Mouse (Mus musculus) megakaryocyte, embryonic 14.5 days (primary cell): ENCODE measurements around the gene Fyn.

Experiments
- FLI1 ChIP-seq: IDR thresholded peaks from 2 replicates; pipeline ENCODE4 v1.6.1; 2012; ENCODE audit warnings: low read length, inconsistent platforms, mixed read lengths
- GATA1 ChIP-seq: IDR thresholded peaks from 3 replicates; pipeline ENCODE4 v1.6.1; 2012; ENCODE audit warnings: mixed read lengths, low read length, inconsistent platforms, borderline replicate concordance

DNA sequence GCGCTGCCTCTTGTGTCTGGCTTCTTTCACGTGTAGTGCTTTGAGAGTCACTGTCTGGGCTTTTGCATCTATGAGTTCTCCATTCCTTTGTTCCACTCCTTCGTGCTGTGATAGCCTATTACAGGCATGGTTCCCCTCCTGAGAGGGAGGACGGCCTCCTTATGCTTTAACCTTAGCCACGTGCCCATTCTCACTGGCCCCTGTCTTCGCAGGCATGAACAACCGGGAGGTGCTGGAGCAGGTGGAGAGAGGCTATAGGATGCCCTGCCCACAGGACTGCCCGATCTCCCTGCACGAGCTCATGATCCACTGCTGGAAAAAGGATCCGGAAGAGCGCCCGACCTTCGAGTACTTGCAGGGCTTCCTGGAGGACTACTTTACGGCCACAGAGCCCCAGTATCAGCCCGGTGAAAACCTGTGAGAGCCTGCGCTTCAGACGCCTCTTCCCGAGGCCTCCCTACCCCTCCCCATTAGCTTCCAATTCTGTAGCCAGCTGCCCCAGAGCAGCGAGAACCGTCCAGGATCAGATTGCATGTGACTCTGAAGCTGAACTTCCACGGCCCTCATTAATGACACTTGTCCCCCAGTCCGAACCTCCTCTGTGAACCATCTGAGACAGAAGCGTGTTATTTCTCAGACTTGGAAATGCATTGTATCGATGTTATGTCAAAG lies 195.0 kb downstream of the Fyn start:
- TF ChIP-seq GATA1 (no peak), FLI1 (no peak)
